28 mouse cellular contexts compared by ENCODE assay signal in genomic region chr2:134914091-134914550, GRCm38 (mm10).
DNase-seq lines count a peak whose midpoint lies in the region; ATAC-seq and TF ChIP-seq lines count a peak whose summit lies in the region.
"Had no signal": no experiment of that assay in that cellular context is flagged by ENCODE, and none has a peak within 500 bp of the region (broad histone marks: within the 10 kb centered on the region; RNA-seq: fewer than 3 reads in every experiment).

No protein-coding gene starts in this region.

- 0 out of 2 replicates have a peak, but pooled peaks have one; percentile 39 for ATAC-seq in intestine, embryonic 15.5 days
- ATAC-seq in intestine, postnatal 0 days, result no peak
- ATAC-seq: activated CD4-positive, CD25-positive, alpha-beta regulatory T cell, adult 4 months had no signal

- no peak for TF ChIP-seq CTCF in intestine, postnatal 0 days (IDR thresholded peaks at IDR 0.05; ENCODE audit: low read depth)
- no peak for TF ChIP-seq CTCF in olfactory bulb, adult 2 months (IDR thresholded peaks at IDR 0.05; ENCODE audit: insufficient read depth, low read depth, low read length)

- H3K4me2 ChIP-seq in intestine, embryonic 15.5 days (replicated peaks), result no peak overlapping the region
- no peak overlapping the region for H3K4me2 ChIP-seq in intestine, postnatal 0 days (replicated peaks; ENCODE audit: low read depth)
- H3K4me2 ChIP-seq: embryonic facial prominence, embryonic 13.5 days; heart, embryonic 12.5 days; hindbrain, embryonic 14.5 days; limb, embryonic 15.5 days; liver, embryonic 13.5 days; neural tube, embryonic 15.5 days had no signal

- 83% methylated on average over 2 of the region's 2 CpGs for WGBS in intestine, embryonic 15.5 days
- WGBS in intestine, postnatal 0 days, result 91% methylated on average over 2 of the region's 2 CpGs
- 51% methylated on average over 2 of the region's 2 CpGs for WGBS in olfactory bulb, adult 2 months

- no peak overlapping the region for H3K9ac ChIP-seq in intestine, embryonic 15.5 days
- no peak overlapping the region for H3K9ac ChIP-seq in intestine, postnatal 0 days (ENCODE audit: low read depth, low read length)
- H3K9ac ChIP-seq: embryonic facial prominence, embryonic 13.5 days; heart, embryonic 12.5 days; hindbrain, embryonic 14.5 days; limb, embryonic 15.5 days; liver, embryonic 13.5 days; neural tube, embryonic 15.5 days had no signal

- no peaks in the 10 kb centered on the region for H3K27me3 ChIP-seq in intestine, embryonic 15.5 days (replicated peaks)
- H3K27me3 ChIP-seq in intestine, postnatal 0 days (replicated peaks; ENCODE audit: control insufficient read depth, insufficient read depth, low read length), result no peaks in the 10 kb centered on the region
- H3K27me3 ChIP-seq: CH12.LX; embryonic facial prominence, embryonic 13.5 days; heart, embryonic 12.5 days; limb, embryonic 15.5 days; liver, embryonic 13.5 days; neural tube, embryonic 15.5 days had no signal

- no peak overlapping the region for H3K27ac ChIP-seq in intestine, embryonic 15.5 days
- no peak overlapping the region for H3K27ac ChIP-seq in intestine, postnatal 0 days (ENCODE audit: low read depth, low read length)
- H3K27ac ChIP-seq in olfactory bulb, adult 2 months (ENCODE audit: insufficient read depth, low read depth, low read length), result peak overlapping the region; percentile 74; the same call in 1 of the 2 replicates
- H3K27ac ChIP-seq: embryonic facial prominence, embryonic 13.5 days; gastrocnemius, adult 2 months; heart, adult 2 months; hindbrain, embryonic 14.5 days; limb, embryonic 15.5 days; liver, embryonic 13.5 days; macrophage had no signal

- no peak overlapping the region for H3K4me3 ChIP-seq in intestine, embryonic 15.5 days (replicated peaks)
- no peak overlapping the region for H3K4me3 ChIP-seq in intestine, postnatal 0 days (ENCODE audit: low read depth, low read length)
- no peak overlapping the region for H3K4me3 ChIP-seq in olfactory bulb, adult 2 months (ENCODE audit: insufficient read depth, low read depth, low read length)
- H3K4me3 ChIP-seq: embryonic facial prominence, embryonic 13.5 days; gastrocnemius, adult 2 months; heart, adult 2 months; heart, embryonic 12.5 days; limb, embryonic 10.5 days; limb, embryonic 15.5 days; liver, embryonic 13.5 days; neural tube, embryonic 15.5 days had no signal

- TF ChIP-seq POLR2A in olfactory bulb, adult 2 months (IDR thresholded peaks at IDR 0.05; ENCODE audit: insufficient read depth, low read depth, low read length), result no peak

- no peaks in the 10 kb centered on the region for H3K4me1 ChIP-seq in intestine, embryonic 15.5 days (replicated peaks)
- no peaks in the 10 kb centered on the region for H3K4me1 ChIP-seq in intestine, postnatal 0 days (replicated peaks; ENCODE audit: control insufficient read depth, insufficient read depth, low read length)
- peaks cover 16% of the 10 kb centered on the region for H3K4me1 ChIP-seq in olfactory bulb, adult 2 months (ENCODE audit: control insufficient read depth, insufficient read depth, low read length)
- H3K4me1 ChIP-seq: limb, embryonic 15.5 days; liver, embryonic 13.5 days had no signal

- peak; percentile 32 to 34 for DNase-seq in cerebellum, postnatal 10 days
- DNase-seq in cerebellum, adult 8-10 months, result no peak
- DNase-seq in kidney, postnatal 36 days, result peak; percentile 44 to 45
- DNase-seq in kidney, postnatal 14 days, result no peak
- DNase-seq: adrenal gland, postnatal 36 days; cerebellum, adult 2 months; cerebellum, postnatal 36 days; gastrocnemius, adult 2 months; gastrocnemius, postnatal 36 days; heart, adult 2 months; liver, embryonic 13.5 days; lung, adult 18-20 months; lung, postnatal 10 days; midbrain, embryonic 14.5 days; right cerebral cortex, postnatal 25 days; thymus, postnatal 14 days had no signal

- H3K36me3 ChIP-seq in intestine, embryonic 15.5 days, result no peaks in the 10 kb centered on the region
- no peaks in the 10 kb centered on the region for H3K36me3 ChIP-seq in intestine, postnatal 0 days (ENCODE audit: control insufficient read depth, insufficient read depth)
- H3K36me3 ChIP-seq: embryonic facial prominence, embryonic 13.5 days; heart, embryonic 12.5 days; limb, embryonic 10.5 days; limb, embryonic 15.5 days; liver, embryonic 13.5 days; neural tube, embryonic 15.5 days had no signal

- no peaks in the 10 kb centered on the region for H3K9me3 ChIP-seq in intestine, embryonic 15.5 days
- H3K9me3 ChIP-seq in intestine, postnatal 0 days (ENCODE audit: control insufficient read depth), result no peaks in the 10 kb centered on the region
- H3K9me3 ChIP-seq: embryonic facial prominence, embryonic 13.5 days; heart, embryonic 12.5 days; limb, embryonic 10.5 days; limb, embryonic 15.5 days; liver, embryonic 13.5 days; neural tube, embryonic 15.5 days had no signal

Comparison
In these comparisons a context has a peak if more than half of its experiments do, and no peak if none do; other contexts are left out.
1. DNase-seq: peak in cerebellum, postnatal 10 days (2 of 2) and kidney, postnatal 36 days (2 of 2); none in cerebellum, adult 8-10 months (single experiment) and kidney, postnatal 14 days (single experiment).